Mouse (Mus musculus): ENCODE measurements around the gene Fbxw25. TPM values are rescaled to one million over a fixed set of nuclear protein-coding genes. Genes with fewer than 3 reads are reported as not detected.
"Not testable (repeated sequence)": the region's sequence is repeated elsewhere in the genome, so short reads cannot be mapped to it uniquely, and the experiment has no call there.

The Fbxw25 gene
- polyA plus RNA-seq (2015; fragmentation: Nextera tagmentation; extraction: Ambion mirVana): not detected in 2 replicates

DNA sequence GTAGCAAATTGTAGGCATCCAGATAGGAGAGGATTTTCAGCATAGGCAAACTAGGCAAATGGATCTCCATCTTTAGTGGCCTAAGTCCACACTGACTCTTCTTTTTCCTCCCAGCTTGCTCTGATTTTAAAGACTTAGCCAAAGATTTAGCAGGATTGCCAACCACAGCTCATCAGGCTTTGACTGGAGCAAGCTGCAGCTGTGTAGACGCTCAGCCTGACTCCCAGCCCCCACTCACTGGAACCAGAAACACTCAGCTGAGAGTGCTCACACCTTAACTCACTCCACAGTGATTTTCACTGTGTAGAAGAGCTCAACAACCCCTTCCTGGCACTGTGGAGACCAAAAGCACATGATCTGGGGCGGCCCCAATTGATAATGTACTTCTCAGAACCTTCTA is at the start of gene Fbxw25:
TSS of gene Fbxw25 (minus strand) at position 101 of the 400 bp plus-strand sequence.
- not testable (repeated sequence) for H3K4me3 ChIP-seq; H3K9ac ChIP-seq (replicated peaks); ATAC-seq (replicated peaks); H3K27ac ChIP-seq (replicated peaks); H3K4me2 ChIP-seq (replicated peaks); H3K36me3 ChIP-seq; H3K4me1 ChIP-seq; H3K27me3 ChIP-seq; H3K9me3 ChIP-seq
- 73% methylated on average over 2 of the region's 2 CpGs for WGBS

- not testable (repeated sequence) for H3K9ac ChIP-seq (replicated peaks); H3K4me2 ChIP-seq (replicated peaks); H3K36me3 ChIP-seq; H3K9me3 ChIP-seq; ATAC-seq (replicated peaks); H3K4me1 ChIP-seq; H3K4me3 ChIP-seq; H3K27ac ChIP-seq (replicated peaks); H3K27me3 ChIP-seq
- WGBS: 79% methylated on average over 4 of the region's 4 CpGs
These were observed 38.1 kb upstream of the Fbxw25 start, which contains the start of gene Fbxw18 for GRCm38 (mm10) chr9:109702600-109702999. Fbxw18 (minus strand) TSS chr9:109702700.

GRCm38 (mm10) chr9:109685299-109685698 is 20.8 kb upstream of the Fbxw25 start:
- Histone ChIP-seq H3K4me2 (replicated peaks) (no peak overlapping the region), H3K4me1 (no peaks in the 10 kb centered on the region), H3K4me3 (no peak overlapping the region), H3K27ac (replicated peaks) (no peak overlapping the region), H3K9ac (replicated peaks) (no peak overlapping the region), H3K36me3 (no peaks in the 10 kb centered on the region), H3K27me3 (no peaks in the 10 kb centered on the region), H3K9me3 (no peaks in the 10 kb centered on the region)
- WGBS: 7% methylated on average over 1 of the region's 1 CpGs
- ATAC-seq (replicated peaks): no peak

DNA sequence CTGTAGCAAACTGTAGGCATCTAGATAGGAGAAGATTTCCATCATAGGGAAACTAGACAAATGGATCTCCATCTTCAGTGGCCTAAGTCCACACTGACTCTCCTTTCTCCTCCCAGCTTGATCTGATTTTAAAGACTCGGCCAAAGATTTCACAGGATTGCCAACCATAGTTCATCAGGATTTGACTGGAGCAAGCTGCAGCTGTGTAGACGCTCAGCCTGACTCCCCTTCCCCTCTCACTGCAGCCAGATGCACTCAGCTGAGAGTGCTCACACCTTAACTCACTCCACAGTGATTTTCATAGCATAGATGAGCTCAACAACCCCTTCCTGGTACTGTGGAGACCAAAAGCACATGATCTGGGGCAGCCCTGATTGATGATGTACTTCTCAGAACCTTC is 38.5 kb downstream of the Fbxw25 start, which contains the start of gene Fbxw24:
TSS of gene Fbxw24 (minus strand) at position 101 of the 400 bp plus-strand sequence.
- not testable (repeated sequence) for H3K4me3 ChIP-seq; ATAC-seq (replicated peaks); H3K4me2 ChIP-seq (replicated peaks); H3K27me3 ChIP-seq; H3K9ac ChIP-seq (replicated peaks); H3K9me3 ChIP-seq; H3K36me3 ChIP-seq; H3K27ac ChIP-seq (replicated peaks); H3K4me1 ChIP-seq
- WGBS: 86% methylated on average over 2 of the region's 2 CpGs

GRCm38 (mm10) chr9:109606837-109607236 is 57.6 kb downstream of the Fbxw25 start:
- not testable (repeated sequence) for H3K9me3 ChIP-seq; H3K4me2 ChIP-seq (replicated peaks); H3K9ac ChIP-seq (replicated peaks); H3K27ac ChIP-seq (replicated peaks); H3K36me3 ChIP-seq; H3K27me3 ChIP-seq; ATAC-seq (replicated peaks); H3K4me1 ChIP-seq; H3K4me3 ChIP-seq
- WGBS: 39% methylated on average over 5 of the region's 5 CpGs

DNA sequence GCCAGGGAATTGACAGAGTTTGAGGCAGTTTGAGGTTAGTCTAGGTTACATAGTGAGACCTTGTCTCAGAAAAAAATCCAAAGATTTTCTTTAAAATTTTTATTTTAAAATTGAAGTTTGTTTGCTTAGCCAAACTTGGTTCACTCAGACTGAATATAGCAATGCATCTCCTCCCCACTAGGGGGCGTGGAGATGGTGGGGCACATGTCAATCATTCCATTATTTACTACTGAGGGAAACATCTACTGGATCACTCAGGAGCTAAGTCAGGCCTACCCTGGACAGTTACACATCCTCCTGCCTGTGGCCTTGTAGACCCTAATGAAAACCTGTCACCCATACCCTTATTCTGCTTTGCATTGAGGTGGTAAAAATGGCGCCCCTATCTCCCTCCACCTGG is 62.3 kb downstream of the Fbxw25 start:
- not testable (repeated sequence) for ATAC-seq (replicated peaks); H3K27me3 ChIP-seq; H3K4me1 ChIP-seq; H3K4me3 ChIP-seq; H3K9me3 ChIP-seq; H3K36me3 ChIP-seq; H3K9ac ChIP-seq (replicated peaks); H3K4me2 ChIP-seq (replicated peaks); H3K27ac ChIP-seq (replicated peaks)
- 64% methylated on average over 2 of the region's 2 CpGs for WGBS

DNA sequence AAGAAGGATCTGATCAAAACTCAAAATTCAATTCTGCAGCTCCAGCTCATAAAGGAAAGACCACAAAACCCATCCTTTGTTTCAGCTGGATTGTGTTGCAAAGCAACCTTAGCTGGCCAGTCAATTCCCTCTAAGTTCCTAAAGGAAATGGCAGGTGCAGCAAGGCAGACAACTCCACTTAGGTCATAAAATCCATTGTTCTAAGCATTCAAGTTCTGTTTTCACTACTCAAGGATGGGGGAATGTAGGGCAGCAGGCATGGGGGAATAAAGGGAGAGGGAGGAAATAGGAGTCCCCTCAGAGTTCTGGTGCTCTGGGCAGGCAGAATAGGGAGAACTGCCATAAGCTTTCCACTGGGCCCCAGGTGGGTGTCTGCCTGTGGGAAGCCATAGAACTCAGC is 67.2 kb downstream of the Fbxw25 start:
- no peak for ATAC-seq (replicated peaks)
- no peaks in the 10 kb centered on the region for H3K4me1 ChIP-seq

More for the DNA sequence above, 67.2 kb downstream of the Fbxw25 start:
- no peak overlapping the region for H3K27ac ChIP-seq (replicated peaks)
- no peaks in the 10 kb centered on the region for H3K27me3 ChIP-seq
- H3K9ac ChIP-seq (replicated peaks): no peak overlapping the region
- H3K4me3 ChIP-seq: no peak overlapping the region
- no peak overlapping the region for H3K4me2 ChIP-seq (replicated peaks)
- no peaks in the 10 kb centered on the region for H3K36me3 ChIP-seq
- H3K9me3 ChIP-seq: no peaks in the 10 kb centered on the region

Other genes with a start within 250 kb of the Fbxw25 start
- gene Fbxw16, start 215.5 kb downstream of the Fbxw25 start, polyA plus RNA-seq (2015; fragmentation: Nextera tagmentation; extraction: Ambion mirVana): not detected in 2 replicates
- not detected in 2 replicates for gene Fbxw19, start 168.8 kb downstream of the Fbxw25 start, polyA plus RNA-seq (2015; fragmentation: Nextera tagmentation; extraction: Ambion mirVana)
- not detected in 2 replicates for gene Fbxw15, start 96.4 kb downstream of the Fbxw25 start, polyA plus RNA-seq (2015; fragmentation: Nextera tagmentation; extraction: Ambion mirVana)
- not detected in 2 replicates for gene Fbxw24, start 38.6 kb downstream of the Fbxw25 start, polyA plus RNA-seq (2015; fragmentation: Nextera tagmentation; extraction: Ambion mirVana)
- not detected in 2 replicates for gene Fbxw18, start 38.0 kb upstream of the Fbxw25 start, polyA plus RNA-seq (2015; fragmentation: Nextera tagmentation; extraction: Ambion mirVana)
- gene Fbxw26, start 81.4 kb upstream of the Fbxw25 start, polyA plus RNA-seq (2015; fragmentation: Nextera tagmentation; extraction: Ambion mirVana): not detected in 2 replicates
- gene Fbxw27, start 126.0 kb upstream of the Fbxw25 start, polyA plus RNA-seq (2015; fragmentation: Nextera tagmentation; extraction: Ambion mirVana): 0.14 TPM in 1 of 2 replicates, not detected in the other
- gene Spink8, start 147.6 kb upstream of the Fbxw25 start, polyA plus RNA-seq (2015; fragmentation: Nextera tagmentation; extraction: Ambion mirVana): not detected in 2 replicates
- gene Nme6, start 168.1 kb upstream of the Fbxw25 start, polyA plus RNA-seq (2015; fragmentation: Nextera tagmentation; extraction: Ambion mirVana): 55.7 and 60.6 TPM in 2 replicates
- 0.47 and 0.60 TPM in 2 replicates for gene Camp, start 185.0 kb upstream of the Fbxw25 start, polyA plus RNA-seq (2015; fragmentation: Nextera tagmentation; extraction: Ambion mirVana)
- 21.4 and 22.7 TPM in 2 replicates for gene Cdc25a, start 210.9 kb upstream of the Fbxw25 start, polyA plus RNA-seq (2015; fragmentation: Nextera tagmentation; extraction: Ambion mirVana)